Mouse (Mus musculus): ENCODE data around the gene Rxrg. TPM values are rescaled to one million over a fixed set of nuclear protein-coding genes. Genes with fewer than 3 reads are reported as not detected.

Rxrg gene
- polyA plus RNA-seq, 1 experiment from 2014 or later: 7.1 TPM

DNA sequence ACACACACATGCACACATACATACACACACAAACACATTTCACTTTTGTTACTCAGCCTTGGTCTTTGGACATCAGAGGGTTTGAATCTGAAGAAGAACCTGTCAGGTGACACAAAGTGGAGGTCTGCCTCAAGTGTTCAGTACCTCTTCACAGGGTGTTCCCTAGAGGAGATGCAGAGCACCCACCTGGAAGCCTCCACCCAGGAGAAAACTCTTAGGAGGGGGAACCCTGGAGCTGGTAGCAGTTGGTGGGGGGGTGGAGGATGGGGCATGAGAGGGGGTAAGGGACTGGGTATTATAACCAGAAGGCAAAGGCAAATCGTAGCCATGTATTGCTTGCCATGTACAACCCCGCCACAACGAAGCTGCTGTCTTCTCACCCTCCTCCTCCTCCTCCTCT, 60.9 kb downstream of the Rxrg start:
- Histone ChIP-seq H3K27ac (ENCODE audit: low read depth, low read length) (no peak overlapping the region), H3K4me3 (ENCODE audit: low read depth, low read length) (no peak overlapping the region), H3K36me3 (ENCODE audit: control insufficient read depth, insufficient read depth, low read length) (no peaks in the 10 kb centered on the region), H3K4me2 (replicated peaks; ENCODE audit: low read depth, low read length) (no peak overlapping the region), H3K9ac (ENCODE audit: low read depth, low read length) (no peak overlapping the region), H3K27me3 (ENCODE audit: control insufficient read depth, insufficient read depth, low read length) (peaks cover 16% of the 10 kb centered on the region), H3K4me1 (replicated peaks; ENCODE audit: control insufficient read depth, insufficient read depth, low read length) (peaks cover 5% of the 10 kb centered on the region; the same call in 1 of the 2 replicates), H3K9me3 (ENCODE audit: control insufficient read depth, low read length) (no peaks in the 10 kb centered on the region)
- ATAC-seq (ENCODE audit: low FRiP score) (no peak), DNase-seq (ENCODE audit: low spot score) (no peak)
- 94% methylated on average over 3 of the region's 3 CpGs for WGBS

- DNase-seq (ENCODE audit: low spot score) (peak; percentile 39), ATAC-seq (ENCODE audit: low FRiP score) (no peak)
- Histone ChIP-seq H3K4me3 (ENCODE audit: low read depth, low read length) (peak overlapping the region; percentile 27), H3K9me3 (ENCODE audit: control insufficient read depth, low read length) (no peaks in the 10 kb centered on the region), H3K27ac (ENCODE audit: low read depth, low read length) (no peak overlapping the region), H3K36me3 (ENCODE audit: control insufficient read depth, insufficient read depth, low read length) (no peaks in the 10 kb centered on the region), H3K4me1 (replicated peaks; ENCODE audit: control insufficient read depth, insufficient read depth, low read length) (peaks cover 5% of the 10 kb centered on the region; the same call in 1 of the 2 replicates), H3K9ac (ENCODE audit: low read depth, low read length) (no peak overlapping the region), H3K4me2 (replicated peaks; ENCODE audit: low read depth, low read length) (peak overlapping the region; percentile 49), H3K27me3 (ENCODE audit: control insufficient read depth, insufficient read depth, low read length) (peaks cover 16% of the 10 kb centered on the region)
- WGBS: 3% methylated on average over 21 of the region's 21 CpGs
These were observed 62.4 kb downstream of the Rxrg start for GRCm38 (mm10) chr1:167660521-167661101.

DNA sequence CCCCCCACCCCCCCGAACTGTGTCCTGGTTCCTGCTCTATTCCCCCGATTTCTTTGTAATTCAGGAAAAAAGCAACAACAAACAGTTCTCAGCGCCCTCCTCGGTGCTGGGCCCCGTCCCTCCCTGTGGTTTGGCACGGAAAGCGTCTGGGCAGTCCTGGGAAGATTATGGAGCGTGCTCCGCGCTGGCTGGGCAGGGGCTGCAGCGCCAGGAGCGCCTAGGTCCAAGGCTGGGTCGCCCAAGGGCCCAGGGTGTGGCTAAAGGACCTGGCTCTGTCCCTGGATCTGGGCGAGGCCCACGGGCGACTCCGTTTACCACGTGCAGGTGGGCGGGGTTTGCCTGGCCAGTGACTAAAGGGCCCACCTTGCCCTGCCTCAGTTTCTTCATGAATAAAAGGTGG, 62.9 kb downstream of the Rxrg start:
- peak overlapping the region; percentile 49 for H3K4me2 ChIP-seq (replicated peaks; ENCODE audit: low read depth, low read length)
- peaks cover 5% of the 10 kb centered on the region; the same call in 1 of the 2 replicates for H3K4me1 ChIP-seq (replicated peaks; ENCODE audit: control insufficient read depth, insufficient read depth, low read length)
- peak; percentile 20 for DNase-seq (ENCODE audit: low spot score)
- no peak overlapping the region for H3K9ac ChIP-seq (ENCODE audit: low read depth, low read length)
- no peak; the same call in 1 of the 2 replicates for ATAC-seq (ENCODE audit: low FRiP score)
- WGBS: 2% methylated on average over 19 of the region's 19 CpGs
- peak overlapping the region; percentile 27 for H3K4me3 ChIP-seq (ENCODE audit: low read depth, low read length)
- peaks cover 16% of the 10 kb centered on the region for H3K27me3 ChIP-seq (ENCODE audit: control insufficient read depth, insufficient read depth, low read length)
- H3K36me3 ChIP-seq (ENCODE audit: control insufficient read depth, insufficient read depth, low read length): no peaks in the 10 kb centered on the region
- H3K9me3 ChIP-seq (ENCODE audit: control insufficient read depth, low read length): no peaks in the 10 kb centered on the region
- H3K27ac ChIP-seq (ENCODE audit: low read depth, low read length): no peak overlapping the region

DNA sequence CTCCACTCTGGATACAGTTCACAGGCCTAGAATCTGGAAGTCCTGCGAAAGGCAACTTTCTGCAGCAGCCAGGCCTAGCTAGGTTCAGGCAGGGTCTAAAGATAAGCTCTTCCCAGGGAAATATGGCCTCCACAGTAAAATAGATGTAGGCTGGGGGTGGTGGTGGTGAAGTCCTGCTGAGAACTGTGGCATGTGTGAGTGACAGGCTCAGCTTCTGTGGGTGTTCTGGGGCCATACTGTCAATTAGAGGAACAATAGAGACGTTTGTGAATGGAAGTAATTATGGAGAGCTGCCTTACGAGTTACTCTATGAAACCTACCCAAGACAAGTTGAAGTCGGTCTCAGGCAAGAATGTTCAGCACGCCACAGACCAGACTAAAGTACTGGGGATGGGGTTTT, 65.0 kb downstream of the Rxrg start:
- Histone ChIP-seq H3K4me2 (replicated peaks; ENCODE audit: low read depth, low read length) (no peak overlapping the region), H3K27ac (ENCODE audit: low read depth, low read length) (no peak overlapping the region), H3K36me3 (ENCODE audit: control insufficient read depth, insufficient read depth, low read length) (no peaks in the 10 kb centered on the region), H3K4me3 (ENCODE audit: low read depth, low read length) (no peak overlapping the region), H3K27me3 (ENCODE audit: control insufficient read depth, insufficient read depth, low read length) (peaks cover 16% of the 10 kb centered on the region), H3K4me1 (replicated peaks; ENCODE audit: control insufficient read depth, insufficient read depth, low read length) (peaks cover 5% of the 10 kb centered on the region; the same call in 1 of the 2 replicates), H3K9me3 (ENCODE audit: control insufficient read depth, low read length) (no peaks in the 10 kb centered on the region), H3K9ac (ENCODE audit: low read depth, low read length) (no peak overlapping the region)
- no peak for ATAC-seq (ENCODE audit: low FRiP score)
- WGBS: 33% methylated on average over 5 of the region's 5 CpGs
- DNase-seq (ENCODE audit: low spot score): no peak

GRCm38 (mm10) chr1:167669796-167670195, 71.6 kb downstream of the Rxrg start:
- WGBS: 35% methylated on average over 6 of the region's 6 CpGs
- Histone ChIP-seq H3K36me3 (ENCODE audit: control insufficient read depth, insufficient read depth, low read length) (no peaks in the 10 kb centered on the region), H3K27ac (ENCODE audit: low read depth, low read length) (no peak overlapping the region), H3K4me3 (ENCODE audit: low read depth, low read length) (no peak overlapping the region), H3K9me3 (ENCODE audit: control insufficient read depth, low read length) (no peaks in the 10 kb centered on the region), H3K4me2 (replicated peaks; ENCODE audit: low read depth, low read length) (no peak overlapping the region), H3K9ac (ENCODE audit: low read depth, low read length) (no peak overlapping the region), H3K4me1 (replicated peaks; ENCODE audit: control insufficient read depth, insufficient read depth, low read length) (no peaks in the 10 kb centered on the region), H3K27me3 (ENCODE audit: control insufficient read depth, insufficient read depth, low read length) (peaks cover 13% of the 10 kb centered on the region)
- ATAC-seq (ENCODE audit: low FRiP score) (no peak), DNase-seq (ENCODE audit: low spot score) (peak; percentile 73)

DNA sequence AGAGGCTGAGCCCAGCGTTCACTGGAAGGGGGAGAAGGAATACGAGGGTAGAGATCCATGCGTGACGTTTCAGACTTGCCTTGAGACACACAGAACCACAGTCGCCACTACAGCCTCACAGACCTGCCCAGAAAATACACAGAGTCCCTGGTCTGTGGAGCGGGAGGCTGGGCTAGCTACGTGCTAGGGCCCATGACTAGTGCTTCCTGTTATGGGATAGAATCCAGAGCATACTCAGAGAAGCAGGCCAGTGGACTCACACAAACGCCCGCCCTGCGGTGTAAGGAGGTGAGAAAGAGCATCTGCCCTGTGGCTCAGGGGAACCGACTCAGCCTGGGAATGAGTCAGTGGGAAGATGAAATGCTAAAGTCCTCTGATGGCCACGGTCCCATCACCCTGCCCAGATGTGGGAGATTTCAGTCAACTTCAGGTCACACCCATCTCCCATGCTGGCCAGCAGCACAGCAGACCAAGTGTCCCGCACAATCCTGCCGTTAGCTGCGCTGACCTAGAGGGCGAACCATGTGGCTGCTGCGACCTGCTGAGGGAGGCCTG, 74.3 kb downstream of the Rxrg start:
- ATAC-seq (ENCODE audit: low FRiP score): no peak; the same call in 1 of the 2 replicates
- Histone ChIP-seq H3K36me3 (ENCODE audit: control insufficient read depth, insufficient read depth, low read length) (no peaks in the 10 kb centered on the region), H3K4me3 (ENCODE audit: low read depth, low read length) (no peak overlapping the region), H3K4me2 (replicated peaks; ENCODE audit: low read depth, low read length) (no peak overlapping the region), H3K4me1 (replicated peaks; ENCODE audit: control insufficient read depth, insufficient read depth, low read length) (no peaks in the 10 kb centered on the region), H3K9me3 (ENCODE audit: control insufficient read depth, low read length) (no peaks in the 10 kb centered on the region), H3K27me3 (ENCODE audit: control insufficient read depth, insufficient read depth, low read length) (peaks cover 13% of the 10 kb centered on the region), H3K27ac (ENCODE audit: low read depth, low read length) (no peak overlapping the region), H3K9ac (ENCODE audit: low read depth, low read length) (no peak overlapping the region)
- 26% methylated on average over 17 of the region's 17 CpGs for WGBS
- DNase-seq (ENCODE audit: low spot score): no peak

- H3K4me2 ChIP-seq (replicated peaks; ENCODE audit: low read depth, low read length): no peak overlapping the region
- no peaks in the 10 kb centered on the region; the same call in 1 of the 2 replicates for H3K9me3 ChIP-seq (ENCODE audit: control insufficient read depth, low read length)
- no peak overlapping the region for H3K27ac ChIP-seq (ENCODE audit: low read depth, low read length)
- DNase-seq (ENCODE audit: low spot score) (no peak), ATAC-seq (ENCODE audit: low FRiP score) (no peak)
- H3K9ac ChIP-seq (ENCODE audit: low read depth, low read length): no peak overlapping the region
- 93% methylated on average over 6 of the region's 6 CpGs for WGBS
- H3K4me3 ChIP-seq (ENCODE audit: low read depth, low read length): no peak overlapping the region
- H3K36me3 ChIP-seq (ENCODE audit: control insufficient read depth, insufficient read depth, low read length): no peaks in the 10 kb centered on the region
- no peaks in the 10 kb centered on the region for H3K4me1 ChIP-seq (replicated peaks; ENCODE audit: control insufficient read depth, insufficient read depth, low read length)
- H3K27me3 ChIP-seq (ENCODE audit: control insufficient read depth, insufficient read depth, low read length): no peaks in the 10 kb centered on the region
These were observed 80.9 kb downstream of the Rxrg start for GRCm38 (mm10) chr1:167679061-167679460.

DNA sequence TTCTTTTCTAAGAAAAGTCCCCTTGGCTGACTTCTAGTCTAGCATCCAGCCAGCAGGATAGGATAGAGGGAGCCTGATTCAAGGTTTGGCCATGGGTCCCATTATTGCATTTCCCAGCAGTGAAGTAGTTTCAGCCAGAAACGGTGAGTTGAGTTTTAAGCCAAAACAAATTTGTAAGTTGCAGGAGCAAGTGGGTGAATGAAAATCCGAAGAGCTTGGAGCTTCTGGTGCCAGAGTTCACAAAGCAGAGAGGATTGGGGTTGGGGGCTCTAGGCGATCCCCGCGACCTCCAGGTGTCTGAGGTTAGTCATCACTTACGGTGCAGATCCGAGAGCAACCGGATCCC, 89.8 kb downstream of the Rxrg start:
- no peaks in the 10 kb centered on the region for H3K36me3 ChIP-seq (ENCODE audit: control insufficient read depth, insufficient read depth, low read length)
- peak overlapping the region; percentile 50 for H3K4me3 ChIP-seq (ENCODE audit: low read depth, low read length)
- DNase-seq (ENCODE audit: low spot score) (no peak), ATAC-seq (ENCODE audit: low FRiP score) (no peak)
- WGBS: 0% methylated on average over 8 of the region's 8 CpGs
- H3K4me1 ChIP-seq (replicated peaks; ENCODE audit: control insufficient read depth, insufficient read depth, low read length): peaks cover 8% of the 10 kb centered on the region
- H3K9ac ChIP-seq (ENCODE audit: low read depth, low read length): peak overlapping the region; percentile 42; the same call in 1 of the 2 replicates
- peaks cover 54% of the 10 kb centered on the region for H3K27me3 ChIP-seq (ENCODE audit: control insufficient read depth, insufficient read depth, low read length)
- no peak overlapping the region for H3K27ac ChIP-seq (ENCODE audit: low read depth, low read length)
- peak overlapping the region; percentile 84 for H3K4me2 ChIP-seq (replicated peaks; ENCODE audit: low read depth, low read length)
- H3K9me3 ChIP-seq (ENCODE audit: control insufficient read depth, low read length): no peaks in the 10 kb centered on the region

Measured in hindbrain, embryonic 11.5 days (tissue).